Mouse (Mus musculus) lung, embryonic 14.5 days (tissue): ENCODE results near the gene Sipa1l3. TPM values are rescaled to one million over a fixed set of nuclear protein-coding genes. Genes with fewer than 3 reads are reported as not detected.

Source experiments
- ATAC-seq: fragments of 200-750 bp; cut with Nextera tagmentation; 2 replicates; pipeline ENCODE4 v1.8.0; 2017; ENCODE audit warnings: mild to moderate bottlenecking, moderate TSS enrichment, moderate library complexity; ENCODE audit not compliant: insufficient read depth
- DNase-seq: peaks from one replicate; pipeline ENCODE4 v3.0.0-alpha.2; 2015
- H3K27ac ChIP-seq: fragments of 300-500 bp; sonication (generic); 2 replicates; pipeline ENCODE4 v1.5.1; 2014; ENCODE audit warnings: low read depth, mild to moderate bottlenecking, moderate library complexity
- H3K27me3 ChIP-seq: fragments of 300-500 bp; sonication (generic); 2 replicates; pipeline ENCODE4 v1.6.1; 2014; ENCODE audit warnings: low read length, control low read depth; ENCODE audit not compliant: insufficient read depth
- H3K36me3 ChIP-seq: fragments of 300-500 bp; sonication (generic); 2 replicates; pipeline ENCODE4 v1.6.1; 2014; ENCODE audit warnings: control low read depth; ENCODE audit not compliant: insufficient read depth
- H3K4me1 ChIP-seq: fragments of 300-500 bp; sonication (generic); 2 replicates; pipeline ENCODE4 v1.6.1; 2014; ENCODE audit warnings: antibody characterized with exemption, control low read depth; ENCODE audit not compliant: insufficient read depth
- H3K4me2 ChIP-seq: fragments of 300-500 bp; sonication (generic); 2 replicates; pipeline ENCODE4 v1.6.1; 2014; ENCODE audit warnings: mild to moderate bottlenecking
- H3K4me3 ChIP-seq: fragments of 300-500 bp; sonication (generic); 2 replicates; pipeline ENCODE4 v1.5.1; 2014; ENCODE audit warnings: low read depth, low read length
- H3K9ac ChIP-seq: fragments of 300-500 bp; sonication (generic); 2 replicates; pipeline ENCODE4 v1.6.1; 2014
- H3K9me3 ChIP-seq: fragments of 300-500 bp; sonication (generic); 2 replicates; pipeline ENCODE4 v1.6.1; 2016; ENCODE audit warnings: low read depth, low read length, control low read depth
- CTCF ChIP-seq: IDR thresholded peaks from 2 replicates; pipeline ENCODE4 v1.5.1; 2016; ENCODE audit warnings: antibody characterized with exemption, low read depth
- WGBS: fragments of 180-500 bp; shearing (Covaris S2); extraction: QIAGEN DNeasy Blood & Tissue Kit; methylation state at CpG from one replicate; pipeline ENCODE4 v1.1.7; 2014; 5-methylcytosine and 5-hydroxymethylcytosine counted together
- polyA plus RNA-seq: library from polyadenylated mRNA; unstranded; fragments of >200 nt; fragmentation: Nextera tagmentation; extraction: Ambion mirVana; gene quantifications from 2 replicates; pipeline ENCODE4 v1.2.1, GENCODE M21; 2014

The Sipa1l3 gene
- polyA plus RNA-seq, 1 experiment from 2014 or later: 20.2 TPM

DNA sequence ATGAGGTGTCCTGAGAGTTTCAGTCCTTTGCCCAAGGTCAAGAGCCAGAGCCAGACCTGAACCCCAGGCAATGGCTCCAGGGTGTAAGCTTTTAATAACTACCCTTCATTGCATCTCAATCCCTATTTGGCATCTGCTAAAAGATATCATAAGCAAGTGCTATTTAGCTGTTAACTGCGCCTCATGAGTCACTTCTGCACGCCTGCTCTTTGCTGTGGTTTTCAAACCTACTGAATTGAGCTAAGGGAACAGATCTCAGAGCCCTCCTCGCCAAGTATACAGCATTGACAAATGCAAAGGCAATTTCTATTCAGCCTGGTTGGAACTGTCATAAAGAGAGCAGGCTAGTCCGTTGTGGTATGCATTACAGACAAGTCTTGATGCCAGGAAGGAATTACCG, 49.8 kb downstream of the Sipa1l3 start:
- H3K27ac ChIP-seq: no peak overlapping the region

DNA sequence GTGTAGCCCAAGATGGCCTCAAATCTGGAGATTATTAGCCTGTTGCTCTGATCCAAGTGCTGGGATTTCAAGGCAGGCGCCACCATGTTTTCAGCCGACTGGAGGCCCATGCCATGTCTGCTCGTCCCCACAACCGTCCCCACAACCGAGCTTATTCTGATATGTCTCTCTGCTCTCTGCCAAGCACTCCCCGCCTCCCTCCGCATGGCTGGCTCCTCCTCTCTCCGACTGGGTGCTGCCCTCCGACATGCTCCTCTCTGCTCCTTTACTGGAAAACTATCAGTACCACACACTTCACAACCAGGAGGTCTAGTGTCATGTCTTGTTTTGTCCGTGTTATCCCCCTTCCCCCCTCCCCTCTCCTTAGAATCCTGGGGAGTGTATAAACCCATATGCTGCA, 51.9 kb downstream of the Sipa1l3 start:
- Histone ChIP-seq H3K27ac (no peak overlapping the region), H3K4me1 (peaks cover 14% of the 10 kb centered on the region), H3K4me2 (no peak overlapping the region), H3K36me3 (no peaks in the 10 kb centered on the region), H3K9me3 (no peaks in the 10 kb centered on the region), H3K27me3 (no peaks in the 10 kb centered on the region), H3K9ac (no peak overlapping the region), H3K4me3 (no peak overlapping the region)
- WGBS: 57% methylated on average over 10 of the region's 10 CpGs
- no peak for TF ChIP-seq CTCF
- ATAC-seq (no peak), DNase-seq (no peak)

More for the DNA sequence above, 49.8 kb downstream of the Sipa1l3 start:
- Histone ChIP-seq H3K4me2 (no peak overlapping the region), H3K27me3 (no peaks in the 10 kb centered on the region), H3K9ac (no peak overlapping the region), H3K4me3 (no peak overlapping the region), H3K36me3 (no peaks in the 10 kb centered on the region), H3K4me1 (peaks cover 15% of the 10 kb centered on the region; the same call in 1 of the 2 replicates), H3K9me3 (no peaks in the 10 kb centered on the region)
- WGBS: 83% methylated on average over 5 of the region's 5 CpGs
- ATAC-seq (no peak), DNase-seq (no peak)
- TF ChIP-seq CTCF: no peak

DNA sequence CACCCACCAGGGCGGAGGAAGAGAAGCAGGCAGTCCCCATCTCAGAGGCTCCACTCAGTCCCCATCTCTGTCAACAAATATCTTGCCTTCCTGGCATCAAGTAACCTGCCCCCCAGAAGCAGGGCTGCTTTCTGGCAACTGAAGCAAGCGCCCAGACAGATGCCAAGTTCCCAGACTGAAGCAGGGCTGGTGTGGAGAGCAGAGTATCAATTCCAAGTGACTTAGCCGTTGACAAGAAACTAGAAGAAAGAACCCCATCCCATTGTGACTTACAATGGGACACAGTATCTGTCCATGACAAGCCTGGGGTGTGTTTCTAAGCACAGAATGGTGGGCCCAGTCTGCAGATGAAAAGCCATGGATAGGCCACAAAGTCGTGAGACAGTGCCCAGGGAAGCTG, 52.7 kb downstream of the Sipa1l3 start:
- H3K27ac ChIP-seq: no peak overlapping the region
- TF ChIP-seq CTCF: no peak
- no peak overlapping the region for H3K9ac ChIP-seq
- H3K4me1 ChIP-seq: peaks cover 9% of the 10 kb centered on the region; the same call in 1 of the 2 replicates
- DNase-seq (no peak), ATAC-seq (no peak)
- no peaks in the 10 kb centered on the region for H3K27me3 ChIP-seq
- no peaks in the 10 kb centered on the region for H3K36me3 ChIP-seq
- WGBS: 89% methylated on average over 4 of the region's 4 CpGs
- no peaks in the 10 kb centered on the region for H3K9me3 ChIP-seq
- no peak overlapping the region for H3K4me2 ChIP-seq
- H3K4me3 ChIP-seq: no peak overlapping the region

DNA sequence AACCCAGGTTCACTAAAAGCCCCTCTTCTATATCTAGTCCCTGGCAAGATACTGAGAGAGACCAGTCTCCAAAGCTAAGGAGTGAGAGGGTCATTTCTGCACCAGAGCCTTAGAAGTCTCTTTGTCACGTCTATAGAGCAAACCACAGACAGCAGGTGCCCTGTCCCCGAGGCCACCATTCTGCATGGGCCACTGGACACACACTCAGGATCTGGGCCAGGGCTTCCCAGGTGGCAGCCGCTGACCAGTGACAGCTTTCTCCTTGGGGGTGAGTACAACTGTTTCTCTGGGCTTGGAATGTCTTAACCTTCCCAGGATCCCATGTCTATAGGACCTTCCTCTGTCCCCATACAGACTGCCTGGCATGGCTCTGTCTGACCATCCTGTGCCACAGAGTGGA, 55.6 kb downstream of the Sipa1l3 start:
- no peak for TF ChIP-seq CTCF

DNA sequence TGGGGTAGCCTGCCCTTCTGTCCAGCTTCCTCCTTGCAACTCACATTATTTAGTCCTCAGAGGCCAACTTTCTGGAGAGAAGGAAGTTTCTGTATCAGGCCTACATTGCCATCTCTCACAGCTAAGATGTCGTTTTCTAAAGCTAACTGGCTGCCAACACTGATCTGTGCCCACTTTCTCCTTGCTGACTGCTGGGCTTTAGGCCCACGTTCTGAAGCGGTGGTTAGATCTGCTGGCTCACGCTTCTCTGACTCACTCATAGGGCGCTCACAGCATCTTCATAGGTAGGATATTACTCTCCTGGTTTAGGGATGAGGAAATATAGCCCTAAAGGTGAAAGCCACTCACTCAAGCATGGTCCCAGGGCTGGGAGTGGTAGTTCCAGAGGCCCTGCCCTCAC, 56.3 kb downstream of the Sipa1l3 start:
- H3K4me2 ChIP-seq: no peak overlapping the region
- H3K4me3 ChIP-seq: no peak overlapping the region
- H3K36me3 ChIP-seq: no peaks in the 10 kb centered on the region
- H3K27me3 ChIP-seq: no peaks in the 10 kb centered on the region
- 73% methylated on average over 5 of the region's 5 CpGs for WGBS
- no peak overlapping the region for H3K27ac ChIP-seq
- ATAC-seq (no peak), DNase-seq (no peak)
- no peak for TF ChIP-seq CTCF
- H3K4me1 ChIP-seq: peaks cover 5% of the 10 kb centered on the region; the same call in 1 of the 2 replicates
- H3K9me3 ChIP-seq: no peaks in the 10 kb centered on the region
- H3K9ac ChIP-seq: no peak overlapping the region

More for the DNA sequence above, 55.6 kb downstream of the Sipa1l3 start:
- Histone ChIP-seq H3K4me2 (no peak overlapping the region), H3K4me1 (peaks cover 5% of the 10 kb centered on the region; the same call in 1 of the 2 replicates), H3K9ac (no peak overlapping the region), H3K4me3 (no peak overlapping the region), H3K27me3 (no peaks in the 10 kb centered on the region), H3K27ac (no peak overlapping the region), H3K9me3 (no peaks in the 10 kb centered on the region), H3K36me3 (no peaks in the 10 kb centered on the region)
- 89% methylated on average over 3 of the region's 3 CpGs for WGBS
- ATAC-seq (no peak), DNase-seq (no peak)

DNA sequence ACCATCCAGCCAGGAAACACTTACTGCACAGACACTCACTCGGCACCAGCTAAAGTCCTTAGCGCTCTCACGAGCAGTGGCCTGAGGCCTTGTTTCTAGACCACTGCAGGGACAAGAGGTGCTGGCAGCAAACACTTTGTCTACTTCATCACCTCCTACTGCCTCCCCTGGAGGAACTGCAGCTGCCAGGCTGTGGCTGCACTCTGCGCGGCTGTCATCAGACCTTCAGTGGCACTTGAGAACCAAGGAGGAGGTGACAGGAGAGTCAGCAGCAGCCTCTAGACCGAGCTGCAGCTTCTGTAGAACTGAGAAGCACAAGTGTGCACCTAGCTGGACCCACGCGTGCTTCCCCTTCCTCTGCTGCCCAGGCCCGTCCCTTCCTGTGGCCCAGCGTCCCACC, 56.9 kb downstream of the Sipa1l3 start:
- H3K36me3 ChIP-seq: no peaks in the 10 kb centered on the region
- no peak overlapping the region for H3K4me3 ChIP-seq
- TF ChIP-seq CTCF: no peak
- no peaks in the 10 kb centered on the region for H3K9me3 ChIP-seq
- H3K9ac ChIP-seq: no peak overlapping the region
- no peaks in the 10 kb centered on the region for H3K27me3 ChIP-seq
- ATAC-seq (peak; percentile 69), DNase-seq (peak; percentile 60)
- WGBS: 27% methylated on average over 10 of the region's 10 CpGs
- H3K4me1 ChIP-seq: peaks cover 5% of the 10 kb centered on the region; the same call in 1 of the 2 replicates
- H3K4me2 ChIP-seq: no peak overlapping the region
- peak overlapping the region; percentile 37; the same call in 1 of the 2 replicates for H3K27ac ChIP-seq

DNA sequence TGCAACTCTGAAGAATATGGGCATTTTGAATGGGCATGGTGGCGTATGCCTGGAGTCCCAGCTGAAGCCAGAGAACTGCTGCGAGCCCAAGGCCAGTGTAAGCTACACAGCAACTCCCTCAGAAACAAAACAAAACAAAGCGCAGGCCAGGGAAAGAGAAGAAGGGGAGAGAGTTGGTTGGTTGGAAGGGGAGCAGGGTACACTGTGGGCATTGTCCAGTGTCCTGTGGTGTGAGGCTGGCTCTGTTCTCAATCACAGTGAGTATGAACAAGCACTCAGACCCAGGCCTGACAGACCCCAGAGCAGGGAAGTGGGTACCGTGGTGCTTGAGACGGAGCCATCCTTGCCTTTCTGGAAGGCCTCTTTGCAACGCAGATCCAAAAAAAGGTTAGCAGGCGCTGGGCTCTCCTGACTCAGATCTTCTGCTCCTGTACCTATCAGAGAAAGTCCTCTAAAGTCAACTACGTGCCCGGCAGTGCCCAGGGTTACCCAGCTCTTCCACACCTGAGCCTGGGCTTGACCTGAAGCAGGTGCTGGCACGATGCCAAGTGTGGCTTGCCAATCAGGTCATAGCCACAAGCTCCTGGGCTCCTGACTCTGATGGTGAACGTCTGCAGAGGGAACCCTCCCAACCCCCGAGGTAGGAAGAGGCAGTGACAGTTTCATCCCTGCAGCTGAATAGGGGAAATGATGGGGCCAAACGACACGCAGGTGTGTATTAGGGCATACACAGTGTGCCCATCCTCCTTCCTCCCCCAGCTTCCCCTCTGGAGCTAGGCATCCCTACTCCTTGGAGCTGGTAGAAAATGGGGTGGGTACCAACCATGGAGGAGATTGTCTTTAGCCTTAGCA, 59.3 kb downstream of the Sipa1l3 start:
- TF ChIP-seq CTCF: no peak
- DNase-seq (no peak), ATAC-seq (no peak)
- WGBS: 82% methylated on average over 14 of the region's 14 CpGs
- H3K4me3 ChIP-seq: no peak overlapping the region
- no peaks in the 10 kb centered on the region for H3K27me3 ChIP-seq
- no peaks in the 10 kb centered on the region for H3K36me3 ChIP-seq
- H3K9ac ChIP-seq: no peak overlapping the region
- no peak overlapping the region for H3K4me2 ChIP-seq
- no peaks in the 10 kb centered on the region for H3K9me3 ChIP-seq
- H3K4me1 ChIP-seq: peaks cover 9% of the 10 kb centered on the region; the same call in 1 of the 2 replicates
- no peak overlapping the region for H3K27ac ChIP-seq
